Mouse (Mus musculus) heart, embryonic 10.5 days (tissue): ENCODE results near the gene Katnb1. TPM values are rescaled to one million over a fixed set of nuclear protein-coding genes. Genes with fewer than 3 reads are reported as not detected.

Experiments used
- DNase-seq: peaks from one replicate; pipeline ENCODE4 v3.0.0-alpha.2; 2017; ENCODE audit warnings: low spot score
- H3K27ac ChIP-seq: fragments of 300-500 bp; sonication (generic); 2 replicates; pipeline ENCODE4 v1.5.1; 2016; ENCODE audit warnings: mild to moderate bottlenecking
- H3K27me3 ChIP-seq: fragments of 300-500 bp; sonication (generic); 2 replicates; pipeline ENCODE4 v1.6.1; 2016; ENCODE audit warnings: mild to moderate bottlenecking; ENCODE audit not compliant: poor library complexity, insufficient read depth, severe bottlenecking
- H3K36me3 ChIP-seq: fragments of 300-500 bp; sonication (generic); 2 replicates; pipeline ENCODE4 v1.6.1; 2016; ENCODE audit warnings: mild to moderate bottlenecking, moderate library complexity
- H3K4me1 ChIP-seq: fragments of 300-500 bp; sonication (generic); 2 replicates; pipeline ENCODE4 v1.6.1; 2016; ENCODE audit warnings: mild to moderate bottlenecking
- H3K4me3 ChIP-seq: fragments of 300-500 bp; sonication (generic); 2 replicates; pipeline ENCODE4 v1.5.1; 2016; ENCODE audit warnings: mild to moderate bottlenecking, moderate library complexity
- H3K9me3 ChIP-seq: fragments of 300-500 bp; sonication (generic); 2 replicates; pipeline ENCODE4 v1.6.1; 2016; ENCODE audit warnings: mild to moderate bottlenecking, moderate library complexity
- WGBS: fragments of 180-500 bp; shearing (Covaris S2); methylation state at CpG from one replicate; pipeline ENCODE4 v1.1.7; 2016; 5-methylcytosine and 5-hydroxymethylcytosine counted together
- polyA plus RNA-seq: library from polyadenylated mRNA; unstranded; fragments of >200 nt; fragmentation: Nextera tagmentation; extraction: Ambion mirVana; gene quantifications from 2 replicates; pipeline ENCODE4 v1.2.1, GENCODE M21; 2016

The Katnb1 gene
- polyA plus RNA-seq: 25.8 and 29.8 TPM in 2 replicates

GRCm38 (mm10) chr8:95080381-95081341 is at the start of gene Katnb1:
Gene Katnb1 (plus strand): TSS chr8:95081186.
- Histone ChIP-seq H3K4me1 (peaks cover 22% of the 10 kb centered on the region), H3K36me3 (peaks cover 20% of the 10 kb centered on the region), H3K27me3 (peaks cover 16% of the 10 kb centered on the region; the same call in 1 of the 2 replicates), H3K9me3 (no peaks in the 10 kb centered on the region), H3K4me3 (peak within 1 kb of the TSS; percentile 88), H3K27ac (peak within 1 kb of the TSS; percentile 93)
- under 1% methylated on average over 47 of the region's 47 CpGs for WGBS
- peak; percentile 100 for DNase-seq

GRCm38 (mm10) chr8:95037106-95037925 is 43.7 kb upstream of the Katnb1 start:
- H3K4me3 ChIP-seq: no peak overlapping the region
- 0 out of 2 replicates have a peak, but pooled peaks cover 5% of the 10 kb centered on the region for H3K27me3 ChIP-seq
- H3K27ac ChIP-seq: no peak overlapping the region
- WGBS: 62% methylated on average over 7 of the region's 7 CpGs
- no peaks in the 10 kb centered on the region for H3K36me3 ChIP-seq
- H3K9me3 ChIP-seq: no peaks in the 10 kb centered on the region
- DNase-seq: no peak
- no peaks in the 10 kb centered on the region for H3K4me1 ChIP-seq

DNA sequence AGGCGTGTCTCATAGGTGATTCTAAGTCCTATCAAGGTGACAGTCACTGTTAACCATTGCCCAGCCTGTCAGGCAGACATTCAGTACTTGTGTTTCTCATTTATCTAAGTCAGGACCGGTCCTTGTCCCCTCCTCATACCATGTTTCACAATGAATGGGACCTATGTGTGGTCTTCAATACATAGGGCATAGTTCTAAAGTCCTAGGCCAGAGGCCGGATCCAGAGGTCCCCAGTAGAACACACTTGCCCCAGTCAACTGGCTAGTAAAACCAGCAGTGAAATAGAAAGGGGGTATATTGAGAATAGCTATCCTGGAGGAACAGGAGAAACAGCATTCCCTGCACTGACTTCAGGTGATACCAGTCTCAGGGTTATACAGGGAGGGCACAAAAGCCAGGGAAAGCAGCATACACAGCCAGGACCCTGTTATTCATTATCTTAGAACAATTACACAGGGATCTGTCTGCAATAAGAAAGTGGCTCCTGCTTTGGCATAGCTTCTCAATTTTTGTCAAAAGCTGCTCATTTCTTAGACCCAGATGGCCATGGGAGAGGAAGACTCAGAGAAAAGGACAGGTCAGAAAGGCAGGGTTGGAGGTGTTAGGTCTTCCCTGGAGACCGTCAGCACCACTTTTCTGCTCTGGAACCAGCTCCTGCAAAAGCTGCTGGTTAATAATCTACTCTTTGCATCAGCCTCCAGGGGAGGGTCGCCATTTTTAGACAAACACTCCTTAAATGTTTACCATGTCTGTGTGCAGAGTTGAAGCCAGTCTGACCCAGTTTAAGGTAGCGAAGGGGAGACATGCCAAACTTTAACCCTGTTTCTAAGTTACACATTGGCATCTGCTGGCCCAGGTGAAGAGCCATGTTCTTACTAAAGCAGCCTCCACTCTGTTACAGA is 38.9 kb upstream of the Katnb1 start:
- WGBS: 61% methylated on average over 6 of the region's 6 CpGs
- Histone ChIP-seq H3K27ac (no peak overlapping the region), H3K27me3 (no peaks in the 10 kb centered on the region), H3K4me3 (no peak overlapping the region), H3K36me3 (no peaks in the 10 kb centered on the region), H3K9me3 (no peaks in the 10 kb centered on the region), H3K4me1 (no peaks in the 10 kb centered on the region)
- no peak for DNase-seq

- H3K27me3 ChIP-seq: no peaks in the 10 kb centered on the region
- no peak overlapping the region for H3K27ac ChIP-seq
- DNase-seq: no peak
- H3K4me1 ChIP-seq: no peaks in the 10 kb centered on the region
- H3K4me3 ChIP-seq: no peak overlapping the region
- H3K9me3 ChIP-seq: no peaks in the 10 kb centered on the region
- H3K36me3 ChIP-seq: no peaks in the 10 kb centered on the region
- 66% methylated on average over 4 of the region's 4 CpGs for WGBS
These were observed 36.2 kb upstream of the Katnb1 start for GRCm38 (mm10) chr8:95044811-95045210.

- no peaks in the 10 kb centered on the region for H3K9me3 ChIP-seq
- H3K27me3 ChIP-seq: no peaks in the 10 kb centered on the region
- no peak for DNase-seq
- H3K4me3 ChIP-seq: no peak overlapping the region
- no peaks in the 10 kb centered on the region for H3K4me1 ChIP-seq
- H3K27ac ChIP-seq: no peak overlapping the region
- H3K36me3 ChIP-seq: no peaks in the 10 kb centered on the region
- WGBS: 69% methylated on average over 3 of the region's 3 CpGs
These were observed 34.0 kb upstream of the Katnb1 start for GRCm38 (mm10) chr8:95046982-95047381.

DNA sequence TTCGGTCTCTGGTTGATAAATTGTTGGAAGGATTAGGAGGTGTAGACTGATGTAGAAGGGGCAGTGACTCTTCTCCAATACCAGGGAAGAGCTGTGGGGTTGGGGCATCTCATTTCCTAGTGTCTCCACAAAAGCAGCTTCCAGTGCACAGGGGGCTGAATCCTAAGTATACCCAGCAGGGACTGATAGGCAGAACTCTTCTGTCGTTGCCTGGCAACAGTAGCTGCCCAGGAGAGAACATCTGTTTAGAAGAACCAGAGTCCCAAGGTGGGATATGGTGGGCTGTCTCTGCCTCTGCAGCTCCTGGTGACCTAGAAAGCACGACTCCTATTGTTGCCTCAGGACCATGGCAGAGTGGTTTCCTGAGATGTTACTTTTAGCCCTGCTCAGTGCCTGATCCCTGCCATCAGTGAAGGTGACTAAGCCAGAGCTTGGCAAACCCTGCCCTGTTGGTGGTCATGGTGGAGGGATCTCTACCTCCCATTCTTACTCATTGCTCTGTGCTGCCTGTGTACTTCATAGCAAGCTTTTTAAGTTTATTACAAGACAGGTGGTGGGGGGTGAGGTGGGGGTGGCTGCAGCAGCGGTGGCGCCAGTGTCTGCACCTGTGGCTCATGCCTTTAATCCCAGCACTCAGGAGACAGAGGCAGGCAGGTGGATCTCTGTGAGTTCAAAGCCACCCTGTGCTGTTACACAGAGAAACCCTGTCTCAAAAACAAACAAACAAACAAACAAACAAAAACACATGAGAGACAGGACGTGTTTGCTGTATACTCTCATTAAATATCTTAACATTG is 32.9 kb upstream of the Katnb1 start:
- Histone ChIP-seq H3K9me3 (no peaks in the 10 kb centered on the region), H3K36me3 (no peaks in the 10 kb centered on the region), H3K27ac (no peak overlapping the region), H3K4me1 (no peaks in the 10 kb centered on the region), H3K4me3 (no peak overlapping the region), H3K27me3 (no peaks in the 10 kb centered on the region)
- WGBS: 71% methylated on average over 6 of the region's 6 CpGs
- no peak for DNase-seq

- Histone ChIP-seq H3K36me3 (no peaks in the 10 kb centered on the region), H3K4me1 (no peaks in the 10 kb centered on the region), H3K27ac (no peak overlapping the region), H3K27me3 (no peaks in the 10 kb centered on the region), H3K4me3 (no peak overlapping the region), H3K9me3 (no peaks in the 10 kb centered on the region)
- WGBS: 59% methylated on average over 2 of the region's 2 CpGs
- no peak for DNase-seq
These were observed 31.4 kb upstream of the Katnb1 start for GRCm38 (mm10) chr8:95049636-95050035.

DNA sequence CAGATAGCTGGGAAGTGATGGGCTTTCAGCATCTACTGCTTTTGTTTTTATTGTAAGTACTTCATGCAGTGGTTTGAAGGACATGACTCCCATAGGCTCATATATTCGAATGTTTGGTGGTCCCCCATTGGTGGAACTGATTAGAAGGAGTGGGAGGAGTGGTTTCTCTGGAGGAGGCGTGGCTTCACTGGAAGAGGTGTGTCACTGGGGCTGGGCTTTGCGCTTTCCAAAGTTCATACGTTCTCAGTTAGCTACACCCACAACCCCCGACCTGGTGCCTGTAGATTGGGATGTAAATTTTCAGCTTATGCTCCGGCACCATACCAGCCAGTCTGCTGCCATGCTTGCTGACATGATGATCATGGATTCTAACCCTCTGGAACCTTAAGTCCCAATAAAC is 26.5 kb upstream of the Katnb1 start:
- WGBS: 49% methylated on average over 6 of the region's 6 CpGs
- no peak overlapping the region for H3K4me3 ChIP-seq
- no peaks in the 10 kb centered on the region for H3K9me3 ChIP-seq
- peaks cover 7% of the 10 kb centered on the region; the same call in 1 of the 2 replicates for H3K4me1 ChIP-seq
- no peaks in the 10 kb centered on the region for H3K27me3 ChIP-seq
- H3K27ac ChIP-seq: no peak overlapping the region
- no peaks in the 10 kb centered on the region for H3K36me3 ChIP-seq
- peak; percentile 79 for DNase-seq

GRCm38 (mm10) chr8:95054927-95055510 is 26.0 kb upstream of the Katnb1 start, which contains the start of gene Drc7:
Gene Drc7 (plus strand): TSS chr8:95055103.
- H3K27me3 ChIP-seq: no peaks in the 10 kb centered on the region
- H3K27ac ChIP-seq: no peak within 1 kb of the TSS
- no peaks in the 10 kb centered on the region for H3K9me3 ChIP-seq
- H3K4me1 ChIP-seq: peaks cover 11% of the 10 kb centered on the region; the same call in 1 of the 2 replicates
- H3K4me3 ChIP-seq: no peak within 1 kb of the TSS
- no peaks in the 10 kb centered on the region for H3K36me3 ChIP-seq
- WGBS: 24% methylated on average over 2 of the region's 2 CpGs
- no peak for DNase-seq

DNA sequence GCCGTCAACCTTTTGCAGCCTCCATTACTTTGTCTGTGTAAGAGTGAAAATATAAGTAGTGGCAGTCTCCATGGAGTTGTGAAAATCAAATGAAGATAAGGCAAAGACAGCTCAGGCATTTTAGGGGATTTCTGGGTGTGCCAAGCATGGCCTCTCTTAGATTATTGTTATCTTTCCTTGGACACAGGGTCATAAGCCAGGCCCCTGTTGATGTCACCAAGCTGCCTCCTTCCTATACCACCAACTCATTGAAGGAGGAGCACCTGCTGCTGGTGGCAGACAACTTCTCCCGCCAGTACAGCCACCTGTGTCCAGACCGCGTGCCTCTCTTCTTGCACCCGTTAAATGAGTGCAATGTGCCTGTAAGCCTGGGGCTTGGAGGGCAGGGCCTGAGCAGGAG is 24.6 kb upstream of the Katnb1 start:
- H3K27ac ChIP-seq: no peak overlapping the region
- H3K4me1 ChIP-seq: peaks cover 11% of the 10 kb centered on the region; the same call in 1 of the 2 replicates
- H3K9me3 ChIP-seq: no peaks in the 10 kb centered on the region
- H3K27me3 ChIP-seq: no peaks in the 10 kb centered on the region
- H3K4me3 ChIP-seq: no peak overlapping the region
- DNase-seq: no peak
- 75% methylated on average over 5 of the region's 5 CpGs for WGBS
- no peaks in the 10 kb centered on the region for H3K36me3 ChIP-seq

DNA sequence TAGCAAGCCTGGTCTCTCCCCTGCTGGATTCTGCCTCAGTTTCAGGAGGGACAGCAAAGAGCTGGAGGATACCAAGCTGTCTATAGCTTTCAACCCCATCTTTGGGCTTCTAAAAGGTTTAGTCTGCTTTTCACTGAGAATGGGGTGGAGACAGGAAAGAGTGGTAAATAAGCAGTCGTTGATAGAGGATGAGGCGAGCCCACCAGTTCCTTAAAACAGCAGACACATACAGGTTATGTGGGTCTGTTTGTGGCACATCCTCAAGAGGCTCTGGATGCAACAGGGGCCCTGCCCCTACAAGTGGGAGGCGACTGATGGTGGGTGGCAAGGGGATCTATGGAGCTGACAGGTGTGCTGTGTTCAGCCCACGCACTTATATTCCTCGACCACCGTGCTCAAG is 22.3 kb upstream of the Katnb1 start:
- no peaks in the 10 kb centered on the region for H3K27me3 ChIP-seq
- H3K4me1 ChIP-seq: peaks cover 11% of the 10 kb centered on the region; the same call in 1 of the 2 replicates
- WGBS: 76% methylated on average over 6 of the region's 6 CpGs
- H3K9me3 ChIP-seq: no peaks in the 10 kb centered on the region
- no peaks in the 10 kb centered on the region for H3K36me3 ChIP-seq
- DNase-seq: no peak
- peak overlapping the region; percentile 22; the same call in 1 of the 2 replicates for H3K27ac ChIP-seq
- H3K4me3 ChIP-seq: no peak overlapping the region
